Comparison of ENCODE assay signal across 31 mouse cellular contexts in genomic region chr1:79704672-79705071, GRCm38 (mm10). TPM values are rescaled to one million over a fixed set of nuclear protein-coding genes. Genes with fewer than 3 reads are reported as not detected.
"Had no signal": no experiment of that assay in that cellular context is flagged by ENCODE, and none has a peak within 500 bp of the region (broad histone marks: within the 10 kb centered on the region; RNA-seq: fewer than 3 reads in every experiment).

No protein-coding gene starts in this region.

- DNase-seq: cerebellum, adult 2 months; cerebellum, adult 8-10 months; cerebellum, adult 9-10 months; cerebellum, adult 9-11 months; cerebellum, postnatal 10 days; cerebellum, postnatal 14 days; cerebellum, postnatal 25 days; cerebellum, postnatal 36 days; embryo, embryonic 11 days; forebrain, postnatal 0 days; gastrocnemius, adult 2 months; gastrocnemius, postnatal 10 days; gastrocnemius, postnatal 14 days; gastrocnemius, postnatal 25 days; gastrocnemius, postnatal 36 days; heart, adult 2 months had no signal

- H3K27ac ChIP-seq: embryonic facial prominence, embryonic 10.5 days; embryonic facial prominence, embryonic 12.5 days; embryonic facial prominence, embryonic 13.5 days; embryonic facial prominence, embryonic 15.5 days; forebrain, embryonic 10.5 days; forebrain, embryonic 12.5 days; forebrain, embryonic 13.5 days; forebrain, embryonic 15.5 days; gastrocnemius, adult 2 months; heart, adult 2 months; heart, embryonic 10.5 days had no signal

- H3K4me2 ChIP-seq: embryonic facial prominence, embryonic 12.5 days; embryonic facial prominence, embryonic 13.5 days; embryonic facial prominence, embryonic 15.5 days; forebrain, embryonic 12.5 days; forebrain, embryonic 13.5 days; forebrain, embryonic 15.5 days; heart, embryonic 11.5 days had no signal

- H3K4me1 ChIP-seq: embryonic facial prominence, embryonic 10.5 days; embryonic facial prominence, embryonic 12.5 days; embryonic facial prominence, embryonic 13.5 days; embryonic facial prominence, embryonic 15.5 days; forebrain, embryonic 10.5 days; forebrain, embryonic 12.5 days; forebrain, embryonic 13.5 days; forebrain, embryonic 15.5 days; heart, embryonic 10.5 days had no signal

- H3K9ac ChIP-seq: embryonic facial prominence, embryonic 12.5 days; embryonic facial prominence, embryonic 13.5 days; embryonic facial prominence, embryonic 15.5 days; forebrain, embryonic 12.5 days; forebrain, embryonic 13.5 days; forebrain, embryonic 15.5 days; forebrain, postnatal 0 days had no signal

- H3K9me3 ChIP-seq: embryonic facial prominence, embryonic 10.5 days; embryonic facial prominence, embryonic 12.5 days; embryonic facial prominence, embryonic 13.5 days; embryonic facial prominence, embryonic 15.5 days; forebrain, embryonic 10.5 days; forebrain, embryonic 12.5 days; forebrain, embryonic 13.5 days; forebrain, embryonic 15.5 days; heart, embryonic 10.5 days had no signal

- H3K27me3 ChIP-seq: embryonic facial prominence, embryonic 12.5 days; embryonic facial prominence, embryonic 13.5 days; embryonic facial prominence, embryonic 15.5 days; forebrain, embryonic 12.5 days; forebrain, embryonic 13.5 days; forebrain, embryonic 15.5 days had no signal

- H3K4me3 ChIP-seq: embryonic facial prominence, embryonic 10.5 days; embryonic facial prominence, embryonic 12.5 days; embryonic facial prominence, embryonic 13.5 days; embryonic facial prominence, embryonic 15.5 days; erythroblast, embryonic 14.5 days; forebrain, embryonic 10.5 days; forebrain, embryonic 12.5 days; forebrain, embryonic 13.5 days; forebrain, embryonic 15.5 days; gastrocnemius, adult 2 months; heart, adult 2 months; heart, embryonic 10.5 days had no signal

- ATAC-seq: forebrain, embryonic 13.5 days; forebrain, embryonic 14.5 days; forebrain, embryonic 15.5 days; forebrain, embryonic 16.5 days; forebrain, postnatal 0 days had no signal

RNA-seq across cellular contexts. Expression of gene Ap1s3, which starts 32.9 kb away (rescaled TPM):
- total RNA-seq: gastrocnemius, adult 18-20 months; gastrocnemius, adult 2 months; gastrocnemius, adult 8-10 months; gastrocnemius, postnatal 25 days; gastrocnemius, postnatal 36 days had no signal
- polyA plus RNA-seq: forebrain, embryonic 15.5 days; forebrain, embryonic 16.5 days had no signal
